Mouse (Mus musculus): Measurements from ENCODE around the gene Igf1r. TPM values are rescaled to one million over a fixed set of nuclear protein-coding genes. Genes with fewer than 3 reads are reported as not detected.

Igf1r gene
- total RNA-seq, 1 experiment: 23.5 TPM

GRCm38 (mm10) chr7:67989376-67989775 is 36.7 kb downstream of the Igf1r start:
- Histone ChIP-seq H3K36me3 (ENCODE audit: control insufficient read depth, insufficient read depth, low read length, poor library complexity, severe bottlenecking) (no peaks in the 10 kb centered on the region), H3K4me1 (ENCODE audit: control insufficient read depth in 2 of 2, insufficient read depth in 2 of 2, low read length in 2 of 2, poor library complexity in 1 of 2) (peaks cover 2 to 14% of the 10 kb centered on the region in 2 experiments; a peak in 3 of 4 replicates), H3K4me3 (ENCODE audit: insufficient read depth in 1 of 2, low read depth in 1 of 2, low read length in 2 of 2, poor library complexity in 1 of 2, severe bottlenecking in 1 of 2) (no peak overlapping the region), H3K9ac (ENCODE audit: insufficient read depth, low read depth, low read length, poor library complexity, severe bottlenecking) (no peak overlapping the region), H3K27ac (ENCODE audit: insufficient read depth, low read depth, low read length, poor library complexity, severe bottlenecking) (no peak overlapping the region), H3K9me3 (ENCODE audit: control insufficient read depth, insufficient read depth, low read depth, low read length) (no peaks in the 10 kb centered on the region)
- DNase-seq (ENCODE audit: low read depth, low spot score): no peak
- no peak for TF ChIP-seq MAFK (IDR thresholded peaks at IDR 0.05; ENCODE audit: insufficient read depth, low read depth, low read length)
- no peak for TF ChIP-seq HCFC1 (IDR thresholded peaks at IDR 0.05; ENCODE audit: borderline replicate concordance, insufficient read depth, low read length)
- no peak for TF ChIP-seq ZC3H11A (IDR thresholded peaks at IDR 0.05; ENCODE audit: borderline replicate concordance, low read depth, low read length)
- no peak for TF ChIP-seq CHD2 (IDR thresholded peaks at IDR 0.05; ENCODE audit: low read depth, low read length)
- no peak for TF ChIP-seq ZNF384 (IDR thresholded peaks at IDR 0.05; ENCODE audit: low read depth, low read length)
- in situ Hi-C loops (cut with MboI; ENCODE audit: low sequenced_read_pairs in 2 of 2, unreplicated experiment in 2 of 2): no loop called here

- in situ Hi-C loops (cut with MboI; ENCODE audit: low sequenced_read_pairs in 2 of 2, unreplicated experiment in 2 of 2): no loop called here
- peaks cover 2 to 12% of the 10 kb centered on the region in 2 experiments; a peak in 3 of 4 replicates for H3K4me1 ChIP-seq (ENCODE audit: control insufficient read depth in 2 of 2, insufficient read depth in 2 of 2, low read length in 2 of 2, poor library complexity in 1 of 2)
- no peak for TF ChIP-seq ZNF384 (IDR thresholded peaks at IDR 0.05; ENCODE audit: low read depth, low read length)
- TF ChIP-seq HCFC1 (IDR thresholded peaks at IDR 0.05; ENCODE audit: borderline replicate concordance, insufficient read depth, low read length): no peak
- no peak for TF ChIP-seq ZC3H11A (IDR thresholded peaks at IDR 0.05; ENCODE audit: borderline replicate concordance, low read depth, low read length)
- no peak for TF ChIP-seq CHD2 (IDR thresholded peaks at IDR 0.05; ENCODE audit: low read depth, low read length)
- no peak for TF ChIP-seq MAFK (IDR thresholded peaks at IDR 0.05; ENCODE audit: insufficient read depth, low read depth, low read length)
- H3K4me3 ChIP-seq (ENCODE audit: insufficient read depth in 1 of 2, low read depth in 1 of 2, low read length in 2 of 2, poor library complexity in 1 of 2, severe bottlenecking in 1 of 2): no peak overlapping the region
- H3K36me3 ChIP-seq (ENCODE audit: control insufficient read depth, insufficient read depth, low read length, poor library complexity, severe bottlenecking): no peaks in the 10 kb centered on the region
- no peaks in the 10 kb centered on the region for H3K9me3 ChIP-seq (ENCODE audit: control insufficient read depth, insufficient read depth, low read depth, low read length)
- H3K9ac ChIP-seq (ENCODE audit: insufficient read depth, low read depth, low read length, poor library complexity, severe bottlenecking): no peak overlapping the region
- no peak for DNase-seq (ENCODE audit: low read depth, low spot score)
- no peak overlapping the region for H3K27ac ChIP-seq (ENCODE audit: insufficient read depth, low read depth, low read length, poor library complexity, severe bottlenecking)
Observed at GRCm38 (mm10) chr7:67993614-67994013, 41.0 kb downstream of the Igf1r start.

GRCm38 (mm10) chr7:67994346-67994858 is 41.8 kb downstream of the Igf1r start:
- in situ Hi-C loops (cut with MboI; ENCODE audit: low sequenced_read_pairs in 2 of 2, unreplicated experiment in 2 of 2): no loop called here
- no peaks in the 10 kb centered on the region for H3K9me3 ChIP-seq (ENCODE audit: control insufficient read depth, insufficient read depth, low read depth, low read length)
- no peak overlapping the region for H3K4me3 ChIP-seq (ENCODE audit: insufficient read depth in 1 of 2, low read depth in 1 of 2, low read length in 2 of 2, poor library complexity in 1 of 2, severe bottlenecking in 1 of 2)
- no peak for TF ChIP-seq ZC3H11A (IDR thresholded peaks at IDR 0.05; ENCODE audit: borderline replicate concordance, low read depth, low read length)
- TF ChIP-seq MAFK (IDR thresholded peaks at IDR 0.05; ENCODE audit: insufficient read depth, low read depth, low read length): no peak
- no peak for TF ChIP-seq ZNF384 (IDR thresholded peaks at IDR 0.05; ENCODE audit: low read depth, low read length)
- no peak for TF ChIP-seq CHD2 (IDR thresholded peaks at IDR 0.05; ENCODE audit: low read depth, low read length)
- no peak for TF ChIP-seq HCFC1 (IDR thresholded peaks at IDR 0.05; ENCODE audit: borderline replicate concordance, insufficient read depth, low read length)
- no peak overlapping the region for H3K9ac ChIP-seq (ENCODE audit: insufficient read depth, low read depth, low read length, poor library complexity, severe bottlenecking)
- H3K4me1 ChIP-seq (ENCODE audit: control insufficient read depth in 2 of 2, insufficient read depth in 2 of 2, low read length in 2 of 2, poor library complexity in 1 of 2): peaks cover 3 to 11% of the 10 kb centered on the region in 2 experiments; a peak in 3 of 4 replicates
- no peak overlapping the region for H3K27ac ChIP-seq (ENCODE audit: insufficient read depth, low read depth, low read length, poor library complexity, severe bottlenecking)
- no peaks in the 10 kb centered on the region for H3K36me3 ChIP-seq (ENCODE audit: control insufficient read depth, insufficient read depth, low read length, poor library complexity, severe bottlenecking)
- DNase-seq (ENCODE audit: low read depth, low spot score): no peak

DNA sequence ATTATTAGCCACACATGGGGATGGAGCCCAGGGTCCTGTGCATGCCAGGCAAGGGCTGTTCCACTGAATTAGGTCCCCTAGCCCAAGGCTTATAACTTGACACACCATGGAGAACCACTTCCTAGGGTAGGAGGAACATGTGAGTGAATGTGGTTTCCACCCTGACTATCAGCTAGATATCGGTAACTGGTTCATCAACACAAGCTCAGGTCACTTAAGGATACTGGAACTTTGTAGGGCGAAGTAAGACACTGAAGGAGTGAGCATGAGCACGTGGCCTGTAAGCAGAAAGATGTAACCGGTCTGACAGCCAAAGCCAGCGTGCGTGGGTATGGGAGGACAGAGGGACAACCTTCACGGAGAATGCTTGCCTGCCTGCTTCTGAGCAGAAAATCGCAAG is 42.6 kb downstream of the Igf1r start:
- peaks cover 3 to 7% of the 10 kb centered on the region in 2 experiments; a peak in 3 of 4 replicates for H3K4me1 ChIP-seq (ENCODE audit: control insufficient read depth in 2 of 2, insufficient read depth in 2 of 2, low read length in 2 of 2, poor library complexity in 1 of 2)
- no peak for DNase-seq (ENCODE audit: low read depth, low spot score)
- H3K27ac ChIP-seq (ENCODE audit: insufficient read depth, low read depth, low read length, poor library complexity, severe bottlenecking): no peak overlapping the region; the same call in 1 of the 2 replicates
- no peak overlapping the region for H3K4me3 ChIP-seq (ENCODE audit: insufficient read depth in 1 of 2, low read depth in 1 of 2, low read length in 2 of 2, poor library complexity in 1 of 2, severe bottlenecking in 1 of 2)
- no peaks in the 10 kb centered on the region for H3K9me3 ChIP-seq (ENCODE audit: control insufficient read depth, insufficient read depth, low read depth, low read length)
- no peak overlapping the region for H3K9ac ChIP-seq (ENCODE audit: insufficient read depth, low read depth, low read length, poor library complexity, severe bottlenecking)
- H3K36me3 ChIP-seq (ENCODE audit: control insufficient read depth, insufficient read depth, low read length, poor library complexity, severe bottlenecking): no peaks in the 10 kb centered on the region
- in situ Hi-C loops (cut with MboI; ENCODE audit: low sequenced_read_pairs in 2 of 2, unreplicated experiment in 2 of 2): no loop called here
- no peak for TF ChIP-seq CHD2 (IDR thresholded peaks at IDR 0.05; ENCODE audit: low read depth, low read length)
